Mouse (Mus musculus): ENCODE measurements around the gene Acvr1b. TPM values are rescaled to one million over a fixed set of nuclear protein-coding genes. Genes with fewer than 3 reads are reported as not detected.

Gene Acvr1b
- polyA plus RNA-seq, 1 experiment from 2014 or later: 18.8 TPM

Small RNA genes lying within 50 kb of the gene (microRNA-seq; reads per million reads assigned to microRNA genes)
- gene Mir6962: 0.59 reads per million

Other genes starting within 250 kb of the Acvr1b start
- not detected in 2 replicates for gene Gm47841, start 126.7 kb upstream of the Acvr1b start, polyA plus RNA-seq (2015; fragmentation: Nextera tagmentation; extraction: Ambion mirVana)
- gene Fignl2, start 95.5 kb upstream of the Acvr1b start, polyA plus RNA-seq (2015; fragmentation: Nextera tagmentation; extraction: Ambion mirVana): 0.17 and 0.18 TPM in 2 replicates
- gene Ankrd33, start 58.3 kb upstream of the Acvr1b start, polyA plus RNA-seq (2015; fragmentation: Nextera tagmentation; extraction: Ambion mirVana): not detected in 2 replicates
- gene Acvrl1, start 45.5 kb upstream of the Acvr1b start, polyA plus RNA-seq (2015; fragmentation: Nextera tagmentation; extraction: Ambion mirVana): 8.1 and 9.0 TPM in 2 replicates
- 4.4 and 4.8 TPM in 2 replicates for gene Grasp, start 50.1 kb downstream of the Acvr1b start, polyA plus RNA-seq (2015; fragmentation: Nextera tagmentation; extraction: Ambion mirVana)
- 6.4 and 7.6 TPM in 2 replicates for gene Nr4a1, start 80.2 kb downstream of the Acvr1b start, polyA plus RNA-seq (2015; fragmentation: Nextera tagmentation; extraction: Ambion mirVana)
- 77.9 and 84.7 TPM in 2 replicates for gene Atg101, start 110.2 kb downstream of the Acvr1b start, polyA plus RNA-seq (2015; fragmentation: Nextera tagmentation; extraction: Ambion mirVana)
- 0.43 and 0.60 TPM in 2 replicates for gene 6030408B16Rik, start 119.1 kb downstream of the Acvr1b start, polyA plus RNA-seq (2015; fragmentation: Nextera tagmentation; extraction: Ambion mirVana)
- 0.08 and 0.11 TPM in 2 replicates for gene Krt80, start 196.1 kb downstream of the Acvr1b start, polyA plus RNA-seq (2015; fragmentation: Nextera tagmentation; extraction: Ambion mirVana)
- gene Krt7, start 237.0 kb downstream of the Acvr1b start, polyA plus RNA-seq (2015; fragmentation: Nextera tagmentation; extraction: Ambion mirVana): 0.39 and 0.94 TPM in 2 replicates

Measured in neural tube, embryonic 13.5 days (tissue).